Mouse (Mus musculus): ENCODE measurements around the gene Arhgap17. TPM values are rescaled to one million over a fixed set of nuclear protein-coding genes. Genes with fewer than 3 reads are reported as not detected.

The Arhgap17 gene
- total RNA-seq, 2 experiments from 2014 or later: 35.6 to 51.9 TPM

- DNase-seq (ENCODE audit: low spot score in 2 of 2): no peak
Observed at GRCm38 (mm10) chr7:123287903-123288302, 81.8 kb downstream of the Arhgap17 start.

GRCm38 (mm10) chr7:123285896-123286295 lies 83.8 kb downstream of the Arhgap17 start:
- no peak for DNase-seq (ENCODE audit: low spot score in 2 of 2)

- no peak for DNase-seq (ENCODE audit: low spot score in 2 of 2)
Observed at GRCm38 (mm10) chr7:123283826-123284225, 85.9 kb downstream of the Arhgap17 start.

GRCm38 (mm10) chr7:123279797-123280196 lies 89.9 kb downstream of the Arhgap17 start:
- DNase-seq (ENCODE audit: low spot score in 2 of 2): no peak

GRCm38 (mm10) chr7:123276568-123276967 lies 93.1 kb downstream of the Arhgap17 start:
- DNase-seq (ENCODE audit: low spot score in 2 of 2): no peak

- no peak for DNase-seq (ENCODE audit: low spot score in 2 of 2)
Observed at GRCm38 (mm10) chr7:123273056-123273455, 96.7 kb downstream of the Arhgap17 start.

GRCm38 (mm10) chr7:123258103-123258502 lies 111.6 kb downstream of the Arhgap17 start:
- no peak for DNase-seq (ENCODE audit: low spot score in 2 of 2)

- DNase-seq (ENCODE audit: low spot score in 2 of 2): no peak
Observed at GRCm38 (mm10) chr7:123254196-123254970, 115.3 kb downstream of the Arhgap17 start.

GRCm38 (mm10) chr7:123253396-123253795 lies 116.3 kb downstream of the Arhgap17 start:
- DNase-seq (ENCODE audit: low spot score in 2 of 2): no peak

- no peak for DNase-seq (ENCODE audit: low spot score in 2 of 2)
Observed at GRCm38 (mm10) chr7:123251343-123251742, 118.4 kb downstream of the Arhgap17 start.

GRCm38 (mm10) chr7:123248166-123248565 lies 121.5 kb downstream of the Arhgap17 start:
- DNase-seq (ENCODE audit: low spot score in 2 of 2): no peak

GRCm38 (mm10) chr7:123246504-123247084 lies 123.1 kb downstream of the Arhgap17 start:
- no peak for DNase-seq (ENCODE audit: low spot score in 2 of 2)

GRCm38 (mm10) chr7:123244833-123245232 lies 124.9 kb downstream of the Arhgap17 start:
- no peak for DNase-seq (ENCODE audit: low spot score in 2 of 2)

- DNase-seq (ENCODE audit: low spot score in 2 of 2): no peak
Observed at GRCm38 (mm10) chr7:123242241-123242640, 127.5 kb downstream of the Arhgap17 start.

- DNase-seq (ENCODE audit: low spot score in 2 of 2): no peak
Observed at GRCm38 (mm10) chr7:123240064-123240463, 129.7 kb downstream of the Arhgap17 start.

- DNase-seq (ENCODE audit: low spot score in 2 of 2): no peak
Observed at GRCm38 (mm10) chr7:123238621-123239020, 131.1 kb downstream of the Arhgap17 start.

- DNase-seq (ENCODE audit: low spot score in 2 of 2): no peak
Observed at GRCm38 (mm10) chr7:123235449-123235848, 134.3 kb downstream of the Arhgap17 start.

Other genes with a start within 250 kb of the Arhgap17 start
- gene Tnrc6a, start 246.0 kb downstream of the Arhgap17 start, total RNA-seq (2021): 10 to 100 TPM; 39.7 to 45.9 TPM
- gene Slc5a11, start 155.1 kb downstream of the Arhgap17 start, total RNA-seq (2021): not detected
- 10 to 100 TPM; 25.9 to 26.6 TPM for gene Lcmt1, start 131 bp downstream of the Arhgap17 start, total RNA-seq (2021)
- gene Aqp8, start 92.4 kb upstream of the Arhgap17 start, total RNA-seq (2021): not detected
- 1 to 10 TPM in 1 of 2 experiments, under 1 TPM in 1; 0.96 to 1.0 TPM for gene Zkscan2, start 130.5 kb upstream of the Arhgap17 start, total RNA-seq (2021)

Measured in adrenal gland, adult 18-20 months (tissue).